Mouse (Mus musculus): Measurements from ENCODE around the gene Gm28036.

The Gm28036 gene

GRCm38 (mm10) chr2:156084541-156084940 is 42.4 kb downstream of the Gm28036 start:
- DNase-seq (ENCODE audit: low spot score in 2 of 2), result no peak

DNA sequence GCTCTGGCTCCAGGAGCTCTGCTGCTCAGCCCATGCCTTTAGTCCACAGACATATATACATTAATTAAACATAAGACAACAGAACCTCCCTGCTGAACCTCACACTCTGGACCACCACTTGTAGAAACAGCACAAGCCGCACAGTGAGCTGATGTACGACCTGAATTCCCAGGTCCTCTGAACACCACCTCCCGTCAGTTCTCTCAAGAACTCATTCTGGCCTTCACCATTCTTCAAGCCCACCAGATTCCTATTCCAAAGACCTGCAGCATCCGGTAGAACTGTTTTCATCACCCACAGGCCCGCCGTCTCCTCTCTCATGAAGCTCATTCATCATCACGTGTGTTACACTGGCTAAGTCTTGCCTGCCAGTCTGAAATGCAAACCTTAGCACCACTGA is 46.5 kb downstream of the Gm28036 start:
- DNase-seq (ENCODE audit: low spot score in 2 of 2), result no peak

DNA sequence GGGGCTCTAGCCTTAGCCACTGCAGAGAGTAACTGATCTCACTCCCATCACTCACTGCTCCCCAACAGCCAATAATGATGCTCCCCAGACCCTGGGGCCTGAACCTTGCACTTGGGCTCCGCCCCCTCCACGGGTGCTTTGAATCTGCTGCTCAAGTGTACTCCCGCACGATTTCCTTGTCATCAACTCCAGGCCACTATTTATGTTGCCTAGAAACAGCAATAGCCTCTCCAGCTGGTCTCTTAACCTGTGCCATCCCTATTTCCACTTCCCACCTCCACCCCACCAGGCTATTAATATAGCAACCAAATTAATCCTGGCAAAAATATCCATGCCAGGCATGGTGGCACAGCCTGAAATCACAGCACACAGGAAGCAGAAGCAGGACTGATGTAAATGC is 47.2 kb downstream of the Gm28036 start:
- DNase-seq (ENCODE audit: low spot score in 2 of 2), result no peak

DNA sequence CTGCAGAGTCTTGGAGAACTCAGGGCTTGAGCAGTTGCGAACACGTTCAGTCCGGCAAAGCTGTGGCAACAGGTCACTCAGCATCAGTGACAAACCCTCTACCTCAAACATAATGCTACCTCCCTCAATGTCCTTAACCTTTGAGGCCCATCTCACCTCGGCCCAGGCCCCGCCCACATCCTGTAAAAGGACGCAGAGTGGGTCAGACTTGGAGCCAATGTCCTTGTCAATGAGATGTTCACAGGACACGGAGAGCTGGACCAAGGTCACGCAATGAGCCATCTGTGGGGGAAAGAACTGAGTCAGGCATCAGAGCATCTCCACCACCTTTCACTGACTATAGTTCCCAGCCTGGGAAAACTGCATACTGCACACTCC is 47.7 kb downstream of the Gm28036 start:
- no peak for DNase-seq (ENCODE audit: low spot score in 2 of 2)

GRCm38 (mm10) chr2:156078421-156079182 is 48.3 kb downstream of the Gm28036 start:
- DNase-seq (ENCODE audit: low spot score in 2 of 2), result no peak

DNA sequence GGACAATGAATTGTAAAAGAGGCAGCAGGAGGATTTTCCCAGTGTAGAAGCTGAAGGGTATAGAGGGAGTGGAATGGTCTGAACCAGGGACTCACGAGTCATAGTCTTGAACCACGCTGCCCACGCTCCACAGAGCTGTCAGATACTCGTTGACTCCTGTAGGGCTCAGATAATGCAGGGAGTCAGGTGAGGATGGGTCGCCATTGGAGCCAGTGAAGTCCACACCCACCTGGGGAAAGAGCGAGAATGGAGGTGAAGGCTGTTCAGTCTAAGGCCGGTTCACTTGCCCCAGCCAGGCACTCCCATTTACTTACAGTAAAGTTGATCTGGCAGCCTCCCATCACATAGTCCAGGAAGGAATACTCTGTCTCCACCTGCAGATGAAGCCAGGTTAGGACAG is 49.4 kb downstream of the Gm28036 start:
- no peak for DNase-seq (ENCODE audit: low spot score in 2 of 2)

DNA sequence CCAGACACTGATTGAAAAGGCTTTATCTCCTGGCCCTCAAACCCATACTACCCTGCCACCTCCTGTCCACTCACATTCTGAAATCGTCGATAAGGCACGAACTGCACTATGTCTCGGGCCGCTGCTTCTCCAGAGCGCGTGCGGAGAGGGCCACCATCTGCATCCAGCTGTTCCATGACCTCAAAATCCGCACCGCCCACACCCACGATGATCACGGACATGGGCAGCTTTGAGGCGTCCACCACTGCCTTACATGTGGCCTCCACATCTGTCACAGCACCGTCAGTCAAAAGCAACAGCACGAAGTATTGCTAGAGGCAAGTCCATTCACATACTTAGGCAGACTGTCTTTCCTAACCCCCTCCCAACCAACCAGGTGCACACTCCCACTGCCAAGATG is 53.2 kb downstream of the Gm28036 start:
- DNase-seq (ENCODE audit: low spot score in 2 of 2), result no peak

DNA sequence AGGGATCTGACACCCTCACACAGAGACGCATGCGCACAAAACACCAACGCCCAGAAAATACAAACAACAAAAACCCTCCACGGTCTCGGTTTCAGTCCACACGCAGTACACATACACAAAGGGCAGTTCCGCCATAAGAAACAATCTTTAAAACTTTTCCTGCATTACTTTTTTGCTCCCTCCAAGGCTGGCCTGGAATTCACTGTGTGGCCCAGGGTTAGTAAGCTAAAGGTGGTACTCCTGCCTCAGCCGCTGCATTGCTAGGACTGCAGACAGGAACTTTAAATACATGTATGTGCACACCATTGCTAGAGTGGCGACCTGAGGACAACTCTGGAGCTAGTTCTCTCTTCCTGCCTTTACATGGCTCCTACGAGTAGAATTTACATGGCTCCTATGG is 55.7 kb downstream of the Gm28036 start:
- no peak for DNase-seq (ENCODE audit: low spot score in 2 of 2)

- DNase-seq (ENCODE audit: low spot score in 2 of 2), result no peak
Observed at GRCm38 (mm10) chr2:156067916-156068315, 59.0 kb downstream of the Gm28036 start.

GRCm38 (mm10) chr2:156066126-156066525 is 60.8 kb downstream of the Gm28036 start:
- no peak for DNase-seq (ENCODE audit: low spot score in 2 of 2)

- DNase-seq (ENCODE audit: low spot score in 2 of 2), result peak; percentile 60 to 74
Observed at GRCm38 (mm10) chr2:156065099-156066041, 61.5 kb downstream of the Gm28036 start, which contains the start of gene Spag4. Gene Spag4 (plus strand): TSS chr2:156065175.

DNA sequence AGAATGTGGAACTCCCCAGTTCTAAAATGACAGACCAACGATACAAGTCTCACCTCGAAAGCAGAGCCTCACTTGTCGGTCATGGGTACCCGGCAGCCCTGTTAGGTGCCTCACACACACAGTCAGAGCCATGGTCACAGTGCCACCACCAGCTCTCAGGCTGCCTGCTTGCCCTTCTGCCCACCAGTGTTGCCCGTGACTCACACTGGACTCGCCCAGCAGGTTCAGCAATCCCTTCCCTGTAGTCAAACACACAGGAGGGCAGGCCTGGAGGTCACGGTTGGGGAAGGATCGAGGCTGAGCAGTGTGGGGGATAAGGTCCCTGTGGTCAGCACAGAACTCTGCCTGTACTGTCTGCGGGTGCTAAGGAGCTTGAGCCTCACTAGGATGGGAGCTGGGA is 74.1 kb downstream of the Gm28036 start, which contains the start of gene Fer1l4:
Gene Fer1l4 (minus strand): TSS at position 132 of the 400 bp plus-strand sequence.
- peak; percentile 72 to 84 for DNase-seq (ENCODE audit: low spot score in 2 of 2)

DNA sequence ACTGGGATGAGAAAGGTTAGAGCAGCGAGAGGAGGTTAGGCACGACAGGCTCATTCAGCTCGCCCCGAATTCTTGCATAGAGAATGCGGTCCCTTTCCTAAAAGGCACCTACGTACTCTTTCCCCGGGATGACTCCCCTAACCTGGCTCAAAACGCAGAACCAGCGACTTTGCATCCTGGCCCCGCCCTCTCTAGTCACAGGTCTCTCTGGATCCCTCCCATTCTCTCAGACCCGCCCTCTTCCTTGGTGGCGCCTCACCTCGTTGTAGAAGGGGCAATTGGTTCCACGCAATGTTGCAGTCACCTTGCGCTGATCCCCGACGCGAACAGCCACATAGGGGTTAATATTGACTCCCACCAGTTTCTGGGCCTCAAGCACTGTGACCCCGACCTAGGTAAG is 79.0 kb downstream of the Gm28036 start:
- no peak for DNase-seq (ENCODE audit: low spot score in 2 of 2)

- DNase-seq (ENCODE audit: low spot score in 2 of 2), result no peak
Observed at GRCm38 (mm10) chr2:156042903-156043302, 84.0 kb downstream of the Gm28036 start.

GRCm38 (mm10) chr2:156039390-156039789 is 87.5 kb downstream of the Gm28036 start:
- DNase-seq (ENCODE audit: low spot score in 2 of 2), result no peak

DNA sequence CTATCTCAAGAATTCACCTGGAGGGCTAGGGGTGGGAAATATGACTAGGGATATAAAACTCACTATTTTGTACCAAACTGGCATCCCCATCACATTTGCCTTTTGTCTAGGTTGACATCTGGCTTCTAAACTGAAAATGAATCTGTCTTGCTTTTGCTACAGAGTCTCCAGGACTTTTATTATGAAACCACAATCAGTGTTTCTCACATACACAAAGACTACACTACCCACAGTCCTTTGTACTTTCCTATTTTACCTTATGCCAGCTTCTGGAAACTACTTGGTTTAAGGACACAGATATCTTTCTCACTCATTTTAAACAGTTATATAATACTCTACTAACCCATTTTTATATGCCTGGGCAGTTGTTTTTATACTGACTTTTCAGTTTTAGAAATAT is 101.4 kb downstream of the Gm28036 start:
- no peak for DNase-seq (ENCODE audit: low spot score in 2 of 2)

Measured in urinary bladder, postnatal 36 days (tissue).